Mouse (Mus musculus): ENCODE measurements around the gene Frat1.

Gene Frat1

GRCm38 (mm10) chr19:41816915-41817314 is 12.9 kb upstream of the Frat1 start:
- no peak for DNase-seq (ENCODE audit: low spot score in 2 of 2)

DNA sequence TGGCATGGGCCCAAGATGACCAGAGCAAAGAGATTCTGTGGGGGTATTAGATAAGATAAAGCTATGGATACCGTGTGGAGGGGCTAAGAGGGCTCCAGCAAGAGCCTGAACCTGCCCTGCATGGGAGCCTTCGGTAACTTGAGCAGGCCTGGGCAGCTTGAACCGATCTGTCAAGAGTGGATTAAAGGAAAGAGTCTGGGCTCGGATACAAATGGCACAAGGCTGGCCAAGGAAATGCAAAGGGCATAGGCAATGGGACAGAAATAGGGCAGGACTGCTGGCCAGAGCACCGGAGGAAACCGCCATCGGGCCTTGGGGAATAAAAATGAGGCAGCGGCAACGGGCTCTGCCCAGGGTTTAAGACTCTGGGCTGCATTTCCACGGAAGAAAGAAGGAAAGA is 12.4 kb upstream of the Frat1 start:
- DNase-seq (ENCODE audit: low spot score in 2 of 2) = no peak

DNA sequence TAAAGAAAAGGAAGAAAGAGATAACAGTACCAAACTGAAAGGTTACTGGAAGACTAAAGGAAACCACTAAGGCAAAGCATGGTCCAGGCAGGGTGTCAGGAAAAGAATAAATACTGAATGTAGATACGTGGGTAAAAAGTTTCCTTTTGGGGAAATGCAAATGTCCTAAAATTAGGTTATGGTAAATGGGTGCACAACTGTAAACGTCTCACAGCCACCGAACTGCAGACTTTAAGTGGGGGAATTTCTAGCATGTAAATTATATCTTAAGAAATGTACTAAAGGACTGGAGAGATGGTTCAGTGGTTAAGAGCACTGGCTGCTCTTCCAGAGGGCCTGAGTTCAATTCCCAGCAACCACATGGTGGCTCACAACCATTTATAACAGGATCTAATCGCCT is 11.0 kb upstream of the Frat1 start:
- no peak for DNase-seq (ENCODE audit: low spot score in 2 of 2)

DNA sequence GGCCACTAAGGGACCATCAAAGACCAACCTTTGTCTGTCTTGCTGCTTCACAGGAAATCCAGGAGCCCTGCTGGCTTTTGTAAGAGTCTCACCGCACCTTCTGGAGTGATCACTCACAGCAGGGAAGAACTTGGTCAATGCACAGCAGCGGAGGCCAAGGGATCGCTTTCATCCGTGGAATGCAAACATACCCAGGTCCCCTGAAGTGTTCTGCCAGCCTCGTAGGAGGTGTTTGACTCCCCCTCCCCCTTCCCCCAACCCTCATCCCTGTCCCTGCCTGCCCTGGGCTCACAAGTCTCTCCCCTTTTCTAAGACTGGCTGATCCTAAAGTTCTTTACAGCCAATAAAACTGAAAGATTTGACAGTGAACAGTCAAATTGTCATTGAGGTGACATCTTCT is 8.3 kb upstream of the Frat1 start:
- DNase-seq (ENCODE audit: low spot score in 2 of 2) = no peak

DNA sequence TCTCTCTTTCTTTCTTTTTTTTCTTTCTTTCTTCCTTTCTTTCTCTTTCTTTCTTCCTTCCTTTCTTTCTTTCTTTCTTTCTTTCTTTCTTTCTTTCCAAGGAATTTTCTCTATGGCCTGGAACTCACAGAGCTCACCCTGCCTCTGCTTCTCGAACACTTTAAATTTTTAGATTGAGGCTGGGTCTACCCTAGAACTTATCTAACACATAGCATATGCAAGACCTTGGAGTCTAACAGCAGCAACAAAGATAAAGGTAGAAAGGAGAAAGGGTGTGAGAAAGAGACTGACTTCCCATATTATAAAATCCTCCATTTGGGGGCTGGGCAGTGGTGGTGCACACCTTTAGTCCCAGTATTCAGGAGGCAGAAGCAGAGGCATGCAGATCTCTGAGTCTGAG is 7.2 kb upstream of the Frat1 start:
- DNase-seq (ENCODE audit: low spot score in 2 of 2) = no peak

GRCm38 (mm10) chr19:41824950-41825349 is 4.8 kb upstream of the Frat1 start:
- DNase-seq (ENCODE audit: low spot score in 2 of 2) = no peak

- no peak for DNase-seq (ENCODE audit: low spot score in 2 of 2)
Measured at GRCm38 (mm10) chr19:41826529-41826928, 3.2 kb upstream of the Frat1 start.

GRCm38 (mm10) chr19:41828941-41829340 is 829 bp upstream of the Frat1 start:
- no peak for DNase-seq (ENCODE audit: low spot score in 2 of 2)

- peak in 1 of 2 experiments; percentile 42 for DNase-seq (ENCODE audit: low spot score in 2 of 2)
Measured at GRCm38 (mm10) chr19:41830106-41831031, 599 bp downstream of the Frat1 start.

DNA sequence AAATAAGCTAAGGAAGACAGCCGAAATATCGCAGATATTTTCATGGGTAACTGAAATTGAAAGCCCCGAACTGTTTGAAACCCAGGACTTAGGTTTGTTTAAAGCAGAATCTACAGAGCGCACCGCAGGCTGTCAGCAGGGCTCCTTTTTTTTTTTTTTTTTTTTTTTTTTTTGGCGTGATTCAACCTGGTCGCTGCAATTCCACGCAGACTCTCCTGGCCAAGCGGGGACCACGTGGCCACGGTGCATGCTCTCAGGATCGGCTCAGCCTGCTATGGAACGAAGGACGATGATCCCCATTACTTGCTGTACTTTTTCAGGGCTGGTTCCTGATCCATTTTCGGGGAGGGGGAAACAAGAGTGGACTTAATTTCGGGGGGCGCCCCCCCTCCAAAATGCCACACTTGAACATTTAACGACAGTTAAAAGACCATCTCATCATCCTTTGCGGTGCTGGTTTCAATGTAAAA is 1.4 kb downstream of the Frat1 start:
- peak in 1 of 2 experiments; percentile 13 for DNase-seq (ENCODE audit: low spot score in 2 of 2)

DNA sequence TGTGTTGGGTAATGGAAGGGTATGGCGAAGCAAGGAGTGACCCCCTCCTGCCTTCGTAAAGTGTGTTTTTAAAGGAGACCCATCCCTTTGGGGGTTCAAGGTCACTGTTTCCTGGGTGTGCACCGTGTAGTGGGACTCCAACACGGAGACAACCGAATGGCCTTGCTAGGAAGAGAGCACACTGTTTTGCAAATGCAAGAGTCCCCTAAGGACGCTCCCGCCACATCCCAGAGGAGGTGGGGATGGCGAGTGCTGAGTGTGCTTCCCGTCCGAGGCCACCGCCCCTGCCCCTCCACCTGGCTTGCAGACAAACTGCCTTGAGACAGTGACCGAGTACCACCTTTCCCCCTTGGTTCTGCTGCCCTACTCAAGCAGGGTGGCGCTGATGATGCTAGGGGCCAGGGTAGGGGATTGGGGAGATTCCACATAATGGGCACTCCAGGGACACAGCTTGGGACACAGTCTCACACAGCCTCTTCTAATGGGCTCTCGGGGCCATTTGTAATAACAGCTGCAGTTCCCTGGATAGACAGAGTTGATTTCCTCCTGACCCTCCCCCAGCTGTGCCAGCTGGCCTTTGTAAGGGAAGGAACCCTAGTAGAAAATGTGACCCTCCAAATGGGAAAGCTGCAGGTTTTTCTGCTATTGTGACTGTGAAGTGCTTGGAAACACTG is 2.1 kb downstream of the Frat1 start:
- no peak for DNase-seq (ENCODE audit: low spot score in 2 of 2)

- DNase-seq (ENCODE audit: low spot score in 2 of 2) = no peak
Measured at GRCm38 (mm10) chr19:41832501-41833201, 2.9 kb downstream of the Frat1 start.

DNA sequence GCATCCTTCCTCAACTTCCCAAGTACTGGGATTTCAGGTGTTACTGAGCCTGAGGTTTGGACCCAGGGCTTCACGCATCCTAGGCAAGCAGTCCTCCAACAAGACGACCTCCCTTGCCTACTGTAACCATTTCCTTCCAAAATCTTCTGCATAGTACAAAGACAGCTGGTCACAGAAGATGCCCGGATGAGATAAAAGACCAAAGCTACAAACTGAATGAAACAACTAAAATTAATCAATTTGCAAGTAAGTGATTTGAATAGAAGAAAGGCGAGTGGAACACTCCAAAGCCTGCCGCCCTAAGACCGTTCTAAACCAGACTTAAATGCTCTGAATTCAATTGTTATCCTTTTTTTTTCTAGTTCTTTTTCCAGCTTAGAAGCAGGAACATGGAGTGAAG is 5.6 kb downstream of the Frat1 start:
- no peak for DNase-seq (ENCODE audit: low spot score in 2 of 2)

DNA sequence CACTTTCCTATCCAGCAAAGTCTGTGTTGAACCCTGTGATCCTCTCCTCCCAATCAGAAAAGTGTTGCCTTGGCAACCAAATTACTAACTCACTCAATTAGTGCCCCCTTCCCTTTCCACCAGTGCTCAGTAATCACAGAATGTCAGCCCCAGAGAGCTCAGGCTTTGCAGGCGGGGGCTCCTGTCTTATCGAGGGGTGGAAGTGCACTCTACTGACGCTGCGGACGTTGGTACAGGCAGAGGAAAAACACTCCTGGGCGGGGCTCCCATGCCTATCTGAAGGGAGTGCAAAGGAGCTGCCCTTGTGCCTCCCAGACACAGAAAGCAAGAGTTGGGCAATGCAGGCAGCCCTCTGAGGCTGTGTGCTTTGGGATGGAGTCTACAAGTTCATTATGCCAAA is 6.0 kb downstream of the Frat1 start:
- DNase-seq (ENCODE audit: low spot score in 2 of 2) = no peak

- DNase-seq (ENCODE audit: low spot score in 2 of 2) = no peak
Measured at GRCm38 (mm10) chr19:41836719-41837118, 6.9 kb downstream of the Frat1 start.

- DNase-seq (ENCODE audit: low spot score in 2 of 2) = no peak
Measured at GRCm38 (mm10) chr19:41837194-41837916, 7.6 kb downstream of the Frat1 start.

DNA sequence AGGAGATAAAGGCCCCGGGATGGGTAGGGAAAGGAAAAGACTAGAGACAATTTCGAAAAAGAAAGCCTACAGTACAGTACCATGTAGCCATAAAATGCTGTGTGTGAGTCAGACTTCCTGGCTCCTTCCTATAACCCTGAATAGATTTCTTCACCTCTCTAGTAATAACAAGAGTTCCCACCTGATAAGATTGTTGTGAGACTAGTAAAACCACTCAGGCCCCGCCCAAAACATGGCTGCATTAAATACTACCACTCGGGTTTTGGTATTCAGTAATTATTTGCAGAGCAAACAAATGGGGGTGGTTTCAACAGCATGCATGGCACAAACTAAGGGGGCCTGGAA is 8.1 kb downstream of the Frat1 start:
- no peak for DNase-seq (ENCODE audit: low spot score in 2 of 2)

DNA sequence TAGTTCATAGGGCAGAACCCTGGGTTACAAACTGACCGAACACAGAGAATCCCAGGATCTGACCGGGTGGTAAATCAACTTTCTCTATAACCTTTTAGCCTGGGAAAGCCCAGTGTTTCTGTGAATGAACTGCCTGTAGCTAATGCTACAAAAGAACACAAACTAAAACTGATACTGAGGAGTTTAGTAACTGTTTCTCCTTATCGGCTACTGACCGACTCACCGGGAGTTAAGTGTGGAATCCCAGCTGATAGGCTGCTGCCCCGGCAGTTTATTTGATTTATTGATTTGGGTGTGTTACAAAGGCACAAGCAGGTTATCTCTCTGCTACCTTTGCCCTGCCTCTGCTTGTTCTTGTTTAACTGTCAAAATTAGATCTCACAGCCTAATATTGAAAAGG is 9.0 kb downstream of the Frat1 start:
- DNase-seq (ENCODE audit: low spot score in 2 of 2) = no peak

- DNase-seq (ENCODE audit: low spot score in 2 of 2) = no peak
Measured at GRCm38 (mm10) chr19:41839685-41840084, 9.9 kb downstream of the Frat1 start.

DNA sequence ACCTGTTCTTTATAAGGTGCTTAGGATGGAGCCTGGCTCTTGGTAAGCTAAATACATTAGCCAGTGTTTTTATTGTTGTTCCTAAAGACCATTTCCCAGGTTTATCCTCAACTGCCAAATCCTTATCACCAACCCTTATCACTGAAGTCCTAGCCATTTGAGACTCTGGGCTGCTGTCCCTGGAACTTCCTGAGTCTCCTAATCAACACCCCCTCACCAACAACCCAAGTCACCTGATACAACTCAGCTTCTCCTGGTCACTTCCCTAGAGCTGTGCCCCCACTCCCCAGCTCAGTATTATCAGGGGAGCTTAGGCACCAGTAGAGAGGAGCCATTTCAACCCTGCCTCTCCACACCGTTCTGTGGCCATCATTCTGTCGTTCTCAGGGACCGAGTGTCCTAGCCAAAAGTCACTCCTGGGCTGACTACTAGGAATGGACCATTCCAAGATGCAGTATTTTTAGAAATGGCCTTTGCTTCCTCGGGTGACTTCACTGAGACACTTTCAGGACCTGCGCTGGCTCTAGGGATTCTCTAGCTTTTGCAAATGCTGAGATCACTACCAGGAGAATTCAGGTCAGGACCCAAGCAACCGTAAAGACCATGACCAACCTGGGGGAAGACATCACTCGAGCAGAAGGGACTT is 11.5 kb downstream of the Frat1 start:
- no peak for DNase-seq (ENCODE audit: low spot score in 2 of 2)

GRCm38 (mm10) chr19:41842196-41842595 is 12.4 kb downstream of the Frat1 start:
- no peak for DNase-seq (ENCODE audit: low spot score in 2 of 2)

Data from frontal cortex, postnatal 25 days (tissue).